Mouse (Mus musculus) kidney, adult 10 weeks (tissue): ENCODE results near the gene Ms4a10. TPM values are rescaled to one million over a fixed set of nuclear protein-coding genes. Genes with fewer than 3 reads are reported as not detected.

Experiments
- polyA plus RNA-seq: library from polyadenylated mRNA; stranded (reverse); fragments of 350-450 nt; fragmentation: Illumina TruSeq; extraction: RNeasy Lipid Tissue Mini Kit (QIAGEN cat#74804); gene quantifications from one replicate; pipeline ENCODE4 v1.2.3, GENCODE M21; 2014; ENCODE audit warnings: low read depth, low replicate concordance

The Ms4a10 gene
- not detected for polyA plus RNA-seq

DNA sequence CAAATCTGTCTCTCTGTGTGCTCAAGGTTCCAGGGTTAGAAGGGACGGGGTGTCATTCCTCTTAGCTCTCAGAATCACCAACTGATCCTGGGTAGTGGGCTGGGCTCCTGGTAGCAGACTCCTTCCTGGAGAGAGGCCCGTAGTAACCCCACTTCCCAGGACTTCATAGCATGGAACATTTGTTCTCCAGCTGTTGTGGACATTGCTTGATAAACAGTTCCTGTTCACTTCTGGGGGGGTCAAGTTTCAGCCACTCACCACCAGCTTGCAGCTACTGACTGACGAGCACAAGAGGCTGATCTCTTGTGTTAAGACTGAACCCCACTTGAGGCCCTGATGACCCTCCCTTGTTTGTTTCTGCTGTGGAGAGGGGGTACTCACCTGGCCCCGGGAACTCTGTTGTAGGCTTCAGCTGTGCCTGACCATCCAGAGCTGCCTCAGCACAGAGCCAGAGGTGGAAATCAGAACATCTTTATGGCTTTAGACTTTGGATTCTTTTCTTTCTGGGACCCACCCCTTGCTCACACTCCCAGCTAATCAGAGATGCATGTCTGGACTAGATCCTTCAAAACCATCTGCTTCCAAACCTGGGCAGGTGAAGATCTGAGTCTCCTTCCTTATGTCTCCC is at the start of gene Ms4a10:
Gene Ms4a10 (minus strand): TSS at position 433 of the 628 bp plus-strand sequence.

GRCm38 (mm10) chr19:11017891-11018290 is 43.4 kb upstream of the Ms4a10 start, which contains the start of gene Ms4a18:
Gene Ms4a18, minus strand, starts transcription at chr19:11018031.

DNA sequence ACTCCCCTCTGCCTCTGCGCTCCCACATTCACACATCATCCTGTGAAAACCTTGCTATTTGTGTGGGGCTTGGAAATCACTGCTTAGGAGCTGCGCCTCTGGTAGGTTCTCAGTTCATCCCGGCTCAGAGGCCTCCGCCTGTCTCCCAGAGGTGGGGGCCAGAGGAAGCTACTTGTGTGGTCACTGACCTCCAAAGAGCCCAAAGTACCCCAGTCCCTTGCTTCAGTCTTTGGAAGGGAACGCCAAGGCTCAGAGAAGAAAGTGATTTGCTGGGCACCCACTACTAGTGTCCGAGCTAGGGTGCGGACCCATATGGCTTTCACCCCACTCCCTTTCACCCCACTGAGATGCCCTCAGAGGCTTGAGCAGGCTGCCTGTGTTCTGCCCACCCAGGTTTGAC is 18.7 kb upstream of the Ms4a10 start, which contains the start of gene Ms4a15:
Gene Ms4a15 (minus strand): TSS at position 101 of the 400 bp plus-strand sequence.

GRCm38 (mm10) chr19:10949112-10949511 is 25.4 kb downstream of the Ms4a10 start, which contains the start of gene Ccdc86:
Gene Ccdc86, minus strand, starts transcription at chr19:10949266.

GRCm38 (mm10) chr19:10937110-10937563 is 37.3 kb downstream of the Ms4a10 start, which contains the start of gene Ptgdr2:
Gene Ptgdr2, plus strand, starts transcription at chr19:10937160.

DNA sequence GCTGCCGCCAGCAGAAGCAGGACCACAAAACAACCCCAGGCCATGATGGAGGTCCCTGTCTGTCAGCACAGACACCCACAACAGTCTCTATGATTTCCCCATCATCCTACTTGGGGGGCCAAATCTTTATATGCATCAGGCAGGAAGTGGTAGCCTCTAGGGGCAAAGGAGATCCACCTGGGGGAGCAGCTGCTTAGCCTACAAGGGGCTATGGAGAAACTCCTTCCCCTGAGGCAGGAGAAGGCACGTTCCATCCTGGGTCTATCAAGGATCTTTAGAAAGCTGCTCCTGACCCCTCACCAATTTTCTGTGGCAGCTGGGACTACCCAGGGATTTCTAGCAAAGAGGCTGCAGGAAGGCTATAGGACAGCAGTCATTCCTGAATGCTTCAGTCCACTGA is 53.9 kb downstream of the Ms4a10 start, which contains the start of gene Zp1:
Gene Zp1 (minus strand): TSS at position 101 of the 400 bp plus-strand sequence.

Other genes starting within 250 kb of the Ms4a10 start
- not detected for gene Cd5, start 235.7 kb downstream of the Ms4a10 start, polyA plus RNA-seq
- gene Cd6, start 144.6 kb downstream of the Ms4a10 start, polyA plus RNA-seq = not detected
- gene Slc15a3, start 134.9 kb downstream of the Ms4a10 start, polyA plus RNA-seq = 0.49 TPM
- 0.12 TPM for gene Tmem132a, start 104.7 kb downstream of the Ms4a10 start, polyA plus RNA-seq
- gene Tmem109, start 92.7 kb downstream of the Ms4a10 start, polyA plus RNA-seq = 2.8 TPM
- 37.5 TPM for gene Prpf19, start 79.4 kb downstream of the Ms4a10 start, polyA plus RNA-seq
- not detected for gene Zp1, start 54.0 kb downstream of the Ms4a10 start, polyA plus RNA-seq
- gene Ptgdr2, start 37.5 kb downstream of the Ms4a10 start, polyA plus RNA-seq = not detected
- gene Ccdc86, start 25.4 kb downstream of the Ms4a10 start, polyA plus RNA-seq = 1.1 TPM
- not detected for gene Ms4a15, start 18.6 kb upstream of the Ms4a10 start, polyA plus RNA-seq
- gene Ms4a18, start 43.4 kb upstream of the Ms4a10 start, polyA plus RNA-seq = not detected
- gene Ms4a8a, start 106.4 kb upstream of the Ms4a10 start, polyA plus RNA-seq = not detected
- not detected for gene 1700017D01Rik, start 156.2 kb upstream of the Ms4a10 start, polyA plus RNA-seq
- not detected for gene 1700025F22Rik, start 190.7 kb upstream of the Ms4a10 start, polyA plus RNA-seq
- gene Ms4a13, start 222.1 kb upstream of the Ms4a10 start, polyA plus RNA-seq = not detected